Mouse (Mus musculus) forelimb bud, embryonic 11.5 days (tissue): Measurements from ENCODE around the gene Nab1.
A peak's percentile ranks its signal among the peaks of the same experiment; 100 is the strongest.
"Not testable (repeated sequence)": the region's sequence is repeated elsewhere in the genome, so short reads cannot be mapped to it uniquely, and the experiment has no call there.

Experiments
- DNase-seq: peaks from one replicate; pipeline ENCODE4 v3.0.0-alpha.2; 2012; ENCODE audit warnings: low read depth, low spot score

Gene Nab1

GRCm38 (mm10) chr1:52500314-52500981 is at the start of gene Nab1:
Gene Nab1 (minus strand): TSS chr1:52500679.
- no peak for DNase-seq

- DNase-seq, result no peak
Observed at GRCm38 (mm10) chr1:52547451-52547850, 47.0 kb upstream of the Nab1 start.

GRCm38 (mm10) chr1:52546796-52547195 is 46.3 kb upstream of the Nab1 start:
- no peak for DNase-seq

GRCm38 (mm10) chr1:52540124-52540523 is 39.6 kb upstream of the Nab1 start:
- not testable (repeated sequence) for DNase-seq

GRCm38 (mm10) chr1:52529933-52530332 is 29.5 kb upstream of the Nab1 start:
- no peak for DNase-seq

- DNase-seq, result no peak
Observed at GRCm38 (mm10) chr1:52527656-52528055, 27.2 kb upstream of the Nab1 start.

- no peak for DNase-seq
Observed at GRCm38 (mm10) chr1:52527252-52527651, 26.8 kb upstream of the Nab1 start.

GRCm38 (mm10) chr1:52524663-52525062 is 24.2 kb upstream of the Nab1 start:
- no peak for DNase-seq

GRCm38 (mm10) chr1:52524150-52524549 is 23.7 kb upstream of the Nab1 start:
- DNase-seq, result no peak

- DNase-seq, result no peak
Observed at GRCm38 (mm10) chr1:52521436-52521993, 21.0 kb upstream of the Nab1 start.

- no peak for DNase-seq
Observed at GRCm38 (mm10) chr1:52520131-52520530, 19.7 kb upstream of the Nab1 start.

GRCm38 (mm10) chr1:52515249-52515648 is 14.8 kb upstream of the Nab1 start:
- no peak for DNase-seq

- no peak for DNase-seq
Observed at GRCm38 (mm10) chr1:52511788-52512425, 11.4 kb upstream of the Nab1 start.

- DNase-seq, result no peak
Observed at GRCm38 (mm10) chr1:52506211-52506610, 5.7 kb upstream of the Nab1 start.

- no peak for DNase-seq
Observed at GRCm38 (mm10) chr1:52502296-52502695, 1.8 kb upstream of the Nab1 start.

- DNase-seq, result no peak
Observed at GRCm38 (mm10) chr1:52501688-52502133, 1.2 kb upstream of the Nab1 start.

GRCm38 (mm10) chr1:52501090-52501489 is 611 bp upstream of the Nab1 start:
- DNase-seq, result no peak

- peak; percentile 50 for DNase-seq
Observed at GRCm38 (mm10) chr1:52499601-52500313, 722 bp downstream of the Nab1 start.

- no peak for DNase-seq
Observed at GRCm38 (mm10) chr1:52498786-52499450, 1.6 kb downstream of the Nab1 start.

GRCm38 (mm10) chr1:52489538-52490181 is 10.8 kb downstream of the Nab1 start:
- DNase-seq, result no peak

GRCm38 (mm10) chr1:52484980-52485379 is 15.5 kb downstream of the Nab1 start:
- no peak for DNase-seq
